Mouse (Mus musculus) bone marrow macrophage, adult 2 months (primary cell): ENCODE measurements around the gene Trim33. TPM values are rescaled to one million over a fixed set of nuclear protein-coding genes. Genes with fewer than 3 reads are reported as not detected.

Experiments used
- H3K27ac ChIP-seq: 2 replicates; pipeline ENCODE4 v1.5.1; 2012; ENCODE audit warnings: low read depth, low read length; ENCODE audit not compliant: insufficient read depth
- H3K4me1 ChIP-seq: 2 replicates; pipeline ENCODE4 v1.6.1; 2012; ENCODE audit warnings: low read length; ENCODE audit not compliant: control insufficient read depth, insufficient read depth
- H3K4me3 ChIP-seq: 2 replicates; pipeline ENCODE4 v1.5.1; 2012; ENCODE audit warnings: mild to moderate bottlenecking, low read length, moderate library complexity; ENCODE audit not compliant: insufficient read depth
- CTCF ChIP-seq: IDR thresholded peaks from 2 replicates; pipeline ENCODE4 v1.5.1; 2012; ENCODE audit warnings: low read depth, mild to moderate bottlenecking, low read length, moderate library complexity
- POLR2A ChIP-seq: IDR thresholded peaks from 2 replicates; pipeline ENCODE4 v1.6.1; 2012; ENCODE audit warnings: mild to moderate bottlenecking, low read depth, low read length, borderline replicate concordance
- polyA plus RNA-seq: library from polyadenylated mRNA; stranded (reverse); fragments of >200 nt; gene quantifications from 2 replicates; pipeline ENCODE4 v1.2.4, GENCODE M21; 2012; ENCODE audit not compliant: missing spikeins, insufficient read depth, insufficient read length

The Trim33 gene
- polyA plus RNA-seq, result 23.3 and 24.5 TPM in 2 replicates

GRCm38 (mm10) chr3:103279182-103280149 is at the start of gene Trim33:
Gene Trim33, plus strand, starts transcription at chr3:103279293.
- TF ChIP-seq CTCF, result no peak
- TF ChIP-seq POLR2A, result no peak
- peak within 1 kb of the TSS; percentile 75 for H3K27ac ChIP-seq
- H3K4me1 ChIP-seq, result peaks cover 14% of the 10 kb centered on the region
- H3K4me3 ChIP-seq, result peak within 1 kb of the TSS; percentile 87

DNA sequence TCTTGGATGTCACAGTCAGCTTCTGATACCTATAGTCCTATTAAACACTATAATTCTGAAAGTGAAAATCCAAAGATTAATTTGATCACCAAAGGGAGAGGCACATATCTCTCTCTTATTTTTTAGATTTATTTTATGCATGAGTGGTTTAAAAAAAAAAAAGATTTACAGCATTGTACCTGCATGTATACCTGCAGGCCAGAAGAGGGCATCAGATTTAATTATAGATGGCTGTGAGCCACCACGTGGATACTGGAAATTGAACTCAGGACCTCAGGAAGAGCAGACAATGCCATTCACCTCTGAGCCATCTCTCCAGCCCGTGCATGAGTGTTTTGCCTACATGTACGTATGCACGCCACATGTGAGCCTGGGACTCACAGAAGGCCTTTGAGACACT is 46.7 kb upstream of the Trim33 start:
- TF ChIP-seq CTCF (no peak), POLR2A (no peak)
- Histone ChIP-seq H3K27ac (no peak overlapping the region), H3K4me3 (no peak overlapping the region), H3K4me1 (no peaks in the 10 kb centered on the region)

DNA sequence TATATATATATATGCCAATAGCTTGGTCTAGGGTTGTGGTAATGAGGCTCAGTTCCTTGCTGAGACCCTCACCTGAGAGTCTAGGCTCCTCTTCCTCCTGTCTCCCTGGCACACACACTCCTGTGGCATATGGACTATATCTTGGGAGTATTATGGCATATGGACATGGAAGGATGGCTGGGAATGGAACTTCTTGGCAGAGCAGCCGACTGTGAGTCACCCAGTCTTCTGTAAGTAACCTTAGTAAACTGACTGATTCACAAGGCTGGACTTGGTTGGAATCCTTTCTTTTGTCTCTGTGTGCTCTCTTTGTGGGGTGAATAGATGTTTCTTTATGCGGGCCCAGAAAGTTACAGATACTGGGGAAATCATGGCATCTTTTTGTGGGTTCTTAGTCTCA is 37.6 kb upstream of the Trim33 start:
- no peak overlapping the region for H3K4me3 ChIP-seq
- H3K27ac ChIP-seq, result no peak overlapping the region
- TF ChIP-seq CTCF, result no peak
- no peak for TF ChIP-seq POLR2A
- no peaks in the 10 kb centered on the region for H3K4me1 ChIP-seq

- no peaks in the 10 kb centered on the region for H3K4me1 ChIP-seq
- H3K27ac ChIP-seq, result no peak overlapping the region
- H3K4me3 ChIP-seq, result no peak overlapping the region
- TF ChIP-seq CTCF (no peak), POLR2A (no peak)
These were observed 36.9 kb upstream of the Trim33 start for GRCm38 (mm10) chr3:103242156-103242555.

DNA sequence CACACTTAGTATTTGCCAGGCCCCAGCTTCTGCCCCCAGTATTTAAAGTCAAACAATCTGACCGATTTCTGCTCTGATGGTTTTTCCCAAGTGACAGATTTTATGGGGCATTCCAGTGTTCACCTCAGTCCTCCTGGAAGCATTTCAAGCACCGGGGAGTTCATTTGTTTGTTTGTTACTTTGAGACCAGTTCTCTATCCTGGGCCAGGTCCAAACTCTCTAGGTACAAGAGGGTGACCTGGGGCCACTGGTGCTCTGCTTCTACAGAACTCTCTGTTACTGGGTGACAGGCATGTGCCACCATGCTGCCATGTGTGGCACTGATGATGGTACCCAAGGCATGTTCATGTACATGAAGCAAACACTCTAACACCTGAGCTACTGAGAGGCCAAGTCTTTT is 35.6 kb upstream of the Trim33 start:
- H3K4me1 ChIP-seq, result no peaks in the 10 kb centered on the region
- H3K4me3 ChIP-seq, result no peak overlapping the region
- no peak overlapping the region for H3K27ac ChIP-seq
- no peak for TF ChIP-seq CTCF
- no peak for TF ChIP-seq POLR2A

- Histone ChIP-seq H3K4me3 (no peak overlapping the region), H3K27ac (no peak overlapping the region), H3K4me1 (no peaks in the 10 kb centered on the region)
- TF ChIP-seq CTCF (no peak), POLR2A (no peak)
These were observed 32.3 kb upstream of the Trim33 start for GRCm38 (mm10) chr3:103246627-103247260.

DNA sequence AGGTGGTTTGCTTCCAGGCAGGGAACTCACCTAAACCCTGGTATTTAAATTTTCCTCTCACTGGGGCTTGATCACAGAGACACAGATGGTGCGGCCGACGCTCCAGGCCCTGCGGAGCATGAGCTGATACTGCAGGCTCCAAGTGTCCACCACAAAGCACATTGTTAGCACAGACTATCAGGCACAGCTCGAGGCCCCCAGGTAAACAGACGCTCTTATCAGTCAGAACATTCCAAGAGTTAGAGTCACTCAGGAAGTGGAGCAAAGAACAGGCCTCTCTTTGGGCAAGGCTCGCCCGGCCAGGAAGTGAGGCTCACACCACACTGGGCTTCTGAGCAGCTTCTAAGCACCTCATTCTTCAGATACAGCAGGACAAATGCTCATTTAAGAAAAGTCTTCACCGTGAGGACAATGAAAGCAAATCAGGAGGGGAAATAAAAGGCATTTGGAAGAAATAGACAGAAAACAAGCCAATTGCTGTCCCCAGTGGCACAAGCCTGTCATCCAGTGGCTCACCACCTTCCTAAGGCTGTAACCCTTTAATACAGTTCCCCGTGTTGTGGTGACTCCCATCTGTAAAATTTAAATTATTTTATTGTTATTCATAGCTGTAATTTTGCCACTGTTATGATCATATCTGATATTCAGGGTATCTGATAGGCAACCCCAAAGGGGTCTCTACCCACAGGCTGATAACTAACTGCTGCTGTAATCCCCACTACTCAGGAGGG is 22.8 kb upstream of the Trim33 start:
- Histone ChIP-seq H3K4me1 (no peaks in the 10 kb centered on the region), H3K4me3 (no peak overlapping the region), H3K27ac (no peak overlapping the region)
- TF ChIP-seq POLR2A (no peak), CTCF (no peak)

DNA sequence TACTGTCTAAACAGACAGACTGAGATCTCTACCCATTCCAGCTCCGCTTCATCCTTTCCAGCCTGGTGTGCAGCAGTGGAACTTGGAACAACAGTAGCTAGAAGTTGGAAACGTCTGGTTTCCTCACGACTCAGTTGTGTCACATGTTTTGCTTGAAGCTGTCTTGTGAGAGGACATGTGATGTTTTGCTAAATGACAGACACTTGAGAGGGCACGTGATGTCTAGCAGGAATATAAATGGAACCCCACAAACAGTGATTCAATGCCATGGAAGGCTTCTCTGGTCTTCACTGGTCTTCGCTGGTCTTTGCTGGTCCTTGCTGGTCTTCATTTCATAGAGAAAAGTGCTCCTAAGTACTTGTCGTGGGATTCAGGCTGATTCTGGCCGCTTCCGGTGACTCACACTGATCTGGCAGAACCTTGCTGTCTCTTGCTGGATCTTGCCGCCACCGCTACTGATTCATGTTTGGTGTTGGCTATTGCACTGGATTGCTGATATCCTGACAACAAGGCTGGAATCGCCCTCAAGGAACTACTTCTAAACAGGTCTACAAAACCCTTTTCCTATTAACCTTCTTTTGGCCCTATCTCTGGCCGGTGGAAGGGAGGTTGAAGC is 16.2 kb upstream of the Trim33 start:
- 0 out of 2 replicates have a peak, but pooled peaks cover 4% of the 10 kb centered on the region for H3K4me1 ChIP-seq
- TF ChIP-seq POLR2A, result no peak
- no peak for TF ChIP-seq CTCF
- peak overlapping the region; percentile 61 for H3K27ac ChIP-seq
- H3K4me3 ChIP-seq, result no peak overlapping the region

DNA sequence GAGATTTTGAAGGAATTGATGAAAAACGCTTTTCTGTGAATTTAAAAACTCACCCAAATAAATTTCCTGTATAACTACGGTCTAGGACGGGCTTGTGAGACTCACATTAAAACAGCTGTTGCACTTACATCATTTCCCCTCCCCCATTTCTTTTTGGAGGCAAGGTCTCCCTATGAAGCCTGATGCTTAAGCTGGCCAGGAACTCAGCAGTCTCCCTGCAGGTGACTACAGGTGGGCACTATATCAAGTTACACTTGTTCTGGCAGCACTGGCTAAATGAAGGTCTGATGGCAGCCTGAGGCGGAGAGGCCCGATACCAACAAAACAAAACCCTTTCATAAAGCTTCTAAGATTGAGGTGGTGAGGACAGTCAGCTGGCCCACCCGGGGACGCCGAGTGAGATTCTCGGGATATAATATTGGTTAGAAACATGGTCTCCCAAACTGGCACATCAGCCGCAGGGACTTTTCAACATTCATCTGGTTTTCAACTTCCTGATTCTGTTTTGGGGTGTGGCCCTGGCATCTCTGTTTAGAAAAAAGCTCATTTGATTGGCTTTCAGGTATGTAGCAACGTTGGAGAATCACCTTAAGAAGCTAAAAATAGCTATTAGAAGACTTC is 422 bp upstream of the Trim33 start:
- Histone ChIP-seq H3K4me1 (peaks cover 14% of the 10 kb centered on the region), H3K27ac (peak overlapping the region; percentile 75), H3K4me3 (peak overlapping the region; percentile 87)
- TF ChIP-seq POLR2A, result no peak
